Comparison of ENCODE assay signal across 17 mouse cellular contexts in genomic region chr14:87446331-87446913, GRCm38 (mm10). TPM values are rescaled to one million over a fixed set of nuclear protein-coding genes. Genes with fewer than 3 reads are reported as not detected.
A peak's percentile ranks its signal among the peaks of the same experiment; 100 is the strongest.
DNase-seq lines count a peak whose midpoint lies in the region; ATAC-seq and TF ChIP-seq lines count a peak whose summit lies in the region.
"Had no signal": no experiment of that assay in that cellular context is flagged by ENCODE, and none has a peak within 500 bp of the region (broad histone marks: within the 10 kb centered on the region; RNA-seq: fewer than 3 reads in every experiment).

No protein-coding gene starts in this region.

- no peaks in the 10 kb centered on the region for H3K9me3 ChIP-seq in lung, postnatal 0 days (ENCODE audit: low read length)
- H3K9me3 ChIP-seq: forebrain, embryonic 12.5 days; heart, embryonic 10.5 days; neural tube, embryonic 13.5 days had no signal

- intact Hi-C loops in left cerebral cortex, adult 2 months (cut with DNase I), result no loop called here

- TF ChIP-seq EP300 in lung, postnatal 0 days (IDR thresholded peaks at IDR 0.05), result no peak

- no peaks in the 10 kb centered on the region for H3K4me1 ChIP-seq in lung, postnatal 0 days (ENCODE audit: insufficient read depth, low read depth, low read length)
- H3K4me1 ChIP-seq: forebrain, embryonic 12.5 days had no signal

- no peak overlapping the region for H3K4me3 ChIP-seq in lung, postnatal 0 days (ENCODE audit: low read depth, low read length)
- no peak overlapping the region for H3K4me3 ChIP-seq in left cerebral cortex, adult 2 months
- H3K4me3 ChIP-seq: embryonic facial prominence, embryonic 13.5 days; forebrain, embryonic 12.5 days; heart, embryonic 10.5 days; neural tube, embryonic 13.5 days had no signal

- no peak for DNase-seq in cerebellum, adult 8-10 months
- DNase-seq in lung, postnatal 0 days (ENCODE audit: low spot score), result peak; percentile 36
- DNase-seq in lung, postnatal 36 days, result no peak
- no peak for DNase-seq in thymus, postnatal 36 days
- DNase-seq in left cerebral cortex, adult 2 months (ENCODE audit: extremely low spot score in 1 of 2, low spot score in 2 of 2), result no peak
- no peak for DNase-seq in adrenal gland, adult 8-10 months
- DNase-seq: adrenal gland, postnatal 25 days; cerebellum, adult 2 months; gastrocnemius, postnatal 25 days; kidney, adult 8-10 months had no signal

- ATAC-seq in cerebellum, adult (ENCODE audit: insufficient number of reproducible peaks, low FRiP score, low TSS enrichment), result 0 out of 2 replicates have a peak, but pooled peaks have one; percentile 15
- ATAC-seq in lung, postnatal 0 days, result peak; percentile 62
- ATAC-seq in inflammation-experienced regulatory T-cells, adult 6 months, result peak; percentile 11
- ATAC-seq: hindbrain, embryonic 16.5 days had no signal

- no peak overlapping the region for H3K4me2 ChIP-seq in lung, postnatal 0 days (replicated peaks; ENCODE audit: low read depth, low read length)
- H3K4me2 ChIP-seq: embryonic facial prominence, embryonic 13.5 days; forebrain, embryonic 12.5 days; neural tube, embryonic 13.5 days had no signal

- TF ChIP-seq CTCF in lung, postnatal 0 days (IDR thresholded peaks at IDR 0.05), result no peak
- TF ChIP-seq CTCF in left cerebral cortex, adult 2 months (IDR thresholded peaks at IDR 0.05), result no peak

- no peaks in the 10 kb centered on the region for H3K36me3 ChIP-seq in lung, postnatal 0 days (ENCODE audit: insufficient read depth, low read length)
- H3K36me3 ChIP-seq: forebrain, embryonic 12.5 days; neural tube, embryonic 13.5 days had no signal

- no peak overlapping the region for H3K9ac ChIP-seq in lung, postnatal 0 days (replicated peaks; ENCODE audit: low read depth)
- H3K9ac ChIP-seq: embryonic facial prominence, embryonic 13.5 days; forebrain, embryonic 12.5 days; neural tube, embryonic 13.5 days had no signal

- H3K27ac ChIP-seq in lung, postnatal 0 days (ENCODE audit: low read length), result no peak overlapping the region
- H3K27ac ChIP-seq in left cerebral cortex, adult 2 months, result no peak overlapping the region
- H3K27ac ChIP-seq: embryonic facial prominence, embryonic 13.5 days; forebrain, embryonic 12.5 days; heart, embryonic 10.5 days; neural tube, embryonic 13.5 days had no signal

- WGBS in lung, postnatal 0 days, result 71% methylated on average over 8 of the region's 8 CpGs

- H3K27me3 ChIP-seq in lung, postnatal 0 days (replicated peaks; ENCODE audit: insufficient read depth, low read length), result no peaks in the 10 kb centered on the region
- H3K27me3 ChIP-seq: embryonic facial prominence, embryonic 13.5 days; forebrain, embryonic 12.5 days; neural tube, embryonic 13.5 days had no signal

RNA-seq across cellular contexts. Expression of gene Tdrd3, which starts 30.0 kb away (rescaled TPM):
- polyA plus RNA-seq in lung, postnatal 0 days (2015; fragmentation: Nextera tagmentation; extraction: Ambion mirVana), result 15.5 and 20.6 TPM in 2 replicates
- 10 to 100 TPM; 16.7 to 25.3 (median 23.7) TPM for polyA plus RNA-seq in inflammation-experienced regulatory T-cells, adult 6 months (2017; shearing (Covaris generic))
- total RNA-seq in left cerebral cortex, adult 2 months (2021), result 10 to 100 TPM; 25.1 to 28.5 TPM
- total RNA-seq in adrenal gland, adult 8-10 months (2022), result 10 to 100 TPM; 35.8 to 43.2 (median 42.1) TPM

Comparison
In these comparisons a context has a peak if more than half of its experiments do, and no peak if none do; other contexts are left out.
1. ATAC-seq: peak in every context shown above with its lines; median percentile 62 in lung, postnatal 0 days; 15 in cerebellum, adult; 11 in inflammation-experienced regulatory T-cells, adult 6 months.